Mouse (Mus musculus): ENCODE results near the gene Gm37240.

GRCm38 (mm10) chr3:85455453-85455852 lies 431.9 kb downstream of the Gm37240 start:
- TF ChIP-seq CTCF (IDR thresholded peaks at IDR 0.05; ENCODE audit: low read depth, low read length) (no peak), POLR2A (IDR thresholded peaks at IDR 0.05; ENCODE audit: borderline replicate concordance, low read depth, low read length) (no peak)

All from bone marrow macrophage, adult 2 months (primary cell).